Mouse (Mus musculus) intestine, embryonic 15.5 days (tissue): ENCODE data around the gene Tap1. TPM values are rescaled to one million over a fixed set of nuclear protein-coding genes. Genes with fewer than 3 reads are reported as not detected.
A peak's percentile ranks its signal among the peaks of the same experiment; 100 is the strongest.

Experiments
- ATAC-seq: fragments of 200-750 bp; cut with Nextera tagmentation; 2 replicates; pipeline ENCODE4 v1.8.0; 2017; ENCODE audit warnings: moderate TSS enrichment, moderate library complexity
- H3K27ac ChIP-seq: fragments of 300-500 bp; sonication (generic); 2 replicates; pipeline ENCODE4 v1.5.1; 2015; ENCODE audit warnings: mild to moderate bottlenecking, inconsistent platforms
- H3K27me3 ChIP-seq: fragments of 300-500 bp; sonication (generic); replicated peaks from 2 replicates; pipeline ENCODE4 v1.6.1; 2015; ENCODE audit warnings: inconsistent platforms
- H3K36me3 ChIP-seq: fragments of 300-500 bp; sonication (generic); 2 replicates; pipeline ENCODE4 v1.6.1; 2015; ENCODE audit warnings: inconsistent platforms
- H3K4me1 ChIP-seq: fragments of 300-500 bp; sonication (generic); replicated peaks from 2 replicates; pipeline ENCODE4 v1.6.1; 2015; ENCODE audit warnings: inconsistent platforms
- H3K4me2 ChIP-seq: fragments of 300-500 bp; sonication (generic); replicated peaks from 2 replicates; pipeline ENCODE4 v1.6.1; 2015; ENCODE audit warnings: mild to moderate bottlenecking, inconsistent platforms
- H3K4me3 ChIP-seq: fragments of 300-500 bp; sonication (generic); replicated peaks from 2 replicates; pipeline ENCODE4 v1.5.1; 2015; ENCODE audit warnings: inconsistent platforms
- H3K9ac ChIP-seq: fragments of 300-500 bp; sonication (generic); 2 replicates; pipeline ENCODE4 v1.6.1; 2015; ENCODE audit warnings: inconsistent platforms
- H3K9me3 ChIP-seq: fragments of 300-500 bp; sonication (generic); 2 replicates; pipeline ENCODE4 v1.6.1; 2016; ENCODE audit warnings: inconsistent platforms
- WGBS: fragments of 180-500 bp; shearing (Covaris S2); methylation state at CpG from one replicate; pipeline ENCODE4 v1.1.7; 2015; 5-methylcytosine and 5-hydroxymethylcytosine counted together
- polyA plus RNA-seq: library from polyadenylated mRNA; unstranded; fragments of >200 nt; fragmentation: Nextera tagmentation; extraction: Ambion mirVana; gene quantifications from 2 replicates; pipeline ENCODE4 v1.2.1, GENCODE M21; 2015

The Tap1 gene
- polyA plus RNA-seq, 1 experiment from 2014 or later: 6.9 TPM

- no peak for ATAC-seq
- Histone ChIP-seq H3K4me3 (no peak overlapping the region), H3K9me3 (no peaks in the 10 kb centered on the region), H3K36me3 (no peaks in the 10 kb centered on the region), H3K27me3 (peaks cover 15% of the 10 kb centered on the region), H3K4me2 (no peak overlapping the region), H3K4me1 (peaks cover 9% of the 10 kb centered on the region), H3K9ac (no peak overlapping the region), H3K27ac (no peak overlapping the region)
- 89% methylated on average over 9 of the region's 9 CpGs for WGBS
Observed at GRCm38 (mm10) chr17:34185526-34185925, 1.8 kb upstream of the Tap1 start.

- H3K9ac ChIP-seq: peak overlapping the region; percentile 45
- WGBS: 3% methylated on average over 14 of the region's 14 CpGs
- peak overlapping the region; percentile 63 for H3K4me3 ChIP-seq
- peak; percentile 64 for ATAC-seq
- peaks cover 9% of the 10 kb centered on the region for H3K4me1 ChIP-seq
- H3K27ac ChIP-seq: peak overlapping the region; percentile 75; the same call in 1 of the 2 replicates
- H3K9me3 ChIP-seq: no peaks in the 10 kb centered on the region
- peaks cover 17% of the 10 kb centered on the region for H3K27me3 ChIP-seq
- peak overlapping the region; percentile 99 for H3K4me2 ChIP-seq
- no peaks in the 10 kb centered on the region for H3K36me3 ChIP-seq
Observed at GRCm38 (mm10) chr17:34186885-34187260, 480 bp upstream of the Tap1 start.

- no peaks in the 10 kb centered on the region for H3K9me3 ChIP-seq
- no peaks in the 10 kb centered on the region for H3K36me3 ChIP-seq
- peak overlapping the region; percentile 63 for H3K4me3 ChIP-seq
- H3K27me3 ChIP-seq: peaks cover 28% of the 10 kb centered on the region
- H3K4me1 ChIP-seq: peaks cover 11% of the 10 kb centered on the region
- 4% methylated on average over 20 of the region's 20 CpGs for WGBS
- peak overlapping the region; percentile 75 for H3K27ac ChIP-seq
- H3K9ac ChIP-seq: peak overlapping the region; percentile 66
- no peak for ATAC-seq
- H3K4me2 ChIP-seq: peak overlapping the region; percentile 99
Observed at GRCm38 (mm10) chr17:34188010-34188409, 657 bp downstream of the Tap1 start.

- no peaks in the 10 kb centered on the region for H3K36me3 ChIP-seq
- no peak overlapping the region for H3K4me2 ChIP-seq
- H3K4me1 ChIP-seq: peaks cover 11% of the 10 kb centered on the region
- 74% methylated on average over 6 of the region's 6 CpGs for WGBS
- peaks cover 33% of the 10 kb centered on the region for H3K27me3 ChIP-seq
- no peaks in the 10 kb centered on the region for H3K9me3 ChIP-seq
- ATAC-seq: no peak
- no peak overlapping the region for H3K9ac ChIP-seq
- no peak overlapping the region for H3K27ac ChIP-seq
- H3K4me3 ChIP-seq: no peak overlapping the region
Observed at GRCm38 (mm10) chr17:34188986-34189385, 1.6 kb downstream of the Tap1 start.

GRCm38 (mm10) chr17:34192852-34193251, 5.5 kb downstream of the Tap1 start:
- no peak for ATAC-seq
- peaks cover 47% of the 10 kb centered on the region for H3K27me3 ChIP-seq
- WGBS: 23% methylated on average over 16 of the region's 16 CpGs

GRCm38 (mm10) chr17:34193468-34193867, 6.1 kb downstream of the Tap1 start:
- Histone ChIP-seq H3K4me2 (no peak overlapping the region), H3K9ac (no peak overlapping the region), H3K4me3 (no peak overlapping the region), H3K36me3 (no peaks in the 10 kb centered on the region), H3K27ac (no peak overlapping the region), H3K9me3 (no peaks in the 10 kb centered on the region), H3K4me1 (peaks cover 11% of the 10 kb centered on the region), H3K27me3 (peaks cover 48% of the 10 kb centered on the region)
- 50% methylated on average over 8 of the region's 8 CpGs for WGBS
- ATAC-seq: no peak

More at GRCm38 (mm10) chr17:34192852-34193251, 5.5 kb downstream of the Tap1 start:
- H3K9ac ChIP-seq: no peak overlapping the region
- peaks cover 9% of the 10 kb centered on the region for H3K4me1 ChIP-seq
- no peaks in the 10 kb centered on the region for H3K9me3 ChIP-seq
- no peaks in the 10 kb centered on the region for H3K36me3 ChIP-seq
- H3K27ac ChIP-seq: no peak overlapping the region
- H3K4me3 ChIP-seq: no peak overlapping the region
- H3K4me2 ChIP-seq: no peak overlapping the region

GRCm38 (mm10) chr17:34194723-34195122, 7.4 kb downstream of the Tap1 start:
- Histone ChIP-seq H3K27ac (no peak overlapping the region), H3K4me1 (peaks cover 11% of the 10 kb centered on the region), H3K4me2 (no peak overlapping the region), H3K27me3 (peaks cover 55% of the 10 kb centered on the region), H3K9me3 (no peaks in the 10 kb centered on the region), H3K4me3 (no peak overlapping the region), H3K9ac (no peak overlapping the region), H3K36me3 (no peaks in the 10 kb centered on the region)
- 81% methylated on average over 4 of the region's 4 CpGs for WGBS
- no peak for ATAC-seq

- Histone ChIP-seq H3K27me3 (peaks cover 55% of the 10 kb centered on the region), H3K9me3 (no peaks in the 10 kb centered on the region), H3K36me3 (no peaks in the 10 kb centered on the region), H3K27ac (no peak overlapping the region), H3K4me1 (peaks cover 11% of the 10 kb centered on the region), H3K9ac (no peak overlapping the region), H3K4me2 (no peak overlapping the region), H3K4me3 (no peak overlapping the region)
- 36% methylated on average over 12 of the region's 12 CpGs for WGBS
- no peak for ATAC-seq
Observed at GRCm38 (mm10) chr17:34196491-34196890, 9.1 kb downstream of the Tap1 start.

GRCm38 (mm10) chr17:34196941-34197894, 9.9 kb downstream of the Tap1 start, which contains the start of gene Psmb8:
TSS of gene Psmb8 (plus strand) at chr17:34197721.
- Histone ChIP-seq H3K27ac (no peak within 1 kb of the TSS), H3K4me1 (peaks cover 11% of the 10 kb centered on the region), H3K4me3 (peak within 1 kb of the TSS; percentile 39), H3K9ac (peak within 1 kb of the TSS; percentile 29), H3K36me3 (no peaks in the 10 kb centered on the region), H3K27me3 (peaks cover 50% of the 10 kb centered on the region), H3K9me3 (no peaks in the 10 kb centered on the region), H3K4me2 (peak within 1 kb of the TSS; percentile 92)
- 6% methylated on average over 41 of the region's 41 CpGs for WGBS
- peak; percentile 94 for ATAC-seq

- H3K9me3 ChIP-seq: no peaks in the 10 kb centered on the region
- no peak overlapping the region for H3K27ac ChIP-seq
- H3K9ac ChIP-seq: peak overlapping the region; percentile 29
- peak overlapping the region; percentile 39 for H3K4me3 ChIP-seq
- peaks cover 10% of the 10 kb centered on the region for H3K4me1 ChIP-seq
- ATAC-seq: peak; percentile 66
- WGBS: 3% methylated on average over 32 of the region's 32 CpGs
- H3K36me3 ChIP-seq: no peaks in the 10 kb centered on the region
- peaks cover 42% of the 10 kb centered on the region for H3K27me3 ChIP-seq
- peak overlapping the region; percentile 92 for H3K4me2 ChIP-seq
Observed at GRCm38 (mm10) chr17:34197904-34198520, 10.7 kb downstream of the Tap1 start.

- 9% methylated on average over 11 of the region's 11 CpGs for WGBS
Observed at GRCm38 (mm10) chr17:34198521-34198912, 11.2 kb downstream of the Tap1 start.

GRCm38 (mm10) chr17:34199050-34199619, 11.8 kb downstream of the Tap1 start:
- Histone ChIP-seq H3K4me3 (peak overlapping the region; percentile 39; the same call in 1 of the 2 replicates), H3K27me3 (peaks cover 40% of the 10 kb centered on the region), H3K9me3 (no peaks in the 10 kb centered on the region), H3K4me2 (peak overlapping the region; percentile 92; the same call in 1 of the 2 replicates), H3K27ac (no peak overlapping the region), H3K36me3 (no peaks in the 10 kb centered on the region), H3K4me1 (peaks cover 10% of the 10 kb centered on the region), H3K9ac (no peak overlapping the region)
- no peak for ATAC-seq
- WGBS: 70% methylated on average over 12 of the region's 12 CpGs

More at GRCm38 (mm10) chr17:34198521-34198912, 11.2 kb downstream of the Tap1 start:
- peaks cover 10% of the 10 kb centered on the region for H3K4me1 ChIP-seq
- H3K27ac ChIP-seq: no peak overlapping the region
- peak overlapping the region; percentile 39 for H3K4me3 ChIP-seq
- H3K36me3 ChIP-seq: no peaks in the 10 kb centered on the region
- peak overlapping the region; percentile 92 for H3K4me2 ChIP-seq
- H3K9me3 ChIP-seq: no peaks in the 10 kb centered on the region
- H3K9ac ChIP-seq: peak overlapping the region; percentile 29
- 0 out of 2 replicates have a peak, but pooled peaks have one; percentile 15 for ATAC-seq
- H3K27me3 ChIP-seq: peaks cover 40% of the 10 kb centered on the region
